Mouse (Mus musculus) 3134 (cell line): Measurements from ENCODE around the gene Bves.
"Not testable (repeated sequence)": the region's sequence is repeated elsewhere in the genome, so short reads cannot be mapped to it uniquely, and the experiment has no call there.

Source experiments
- DNase-seq: peaks from one replicate; pipeline ENCODE4 v3.0.0-alpha.2; 2011; ENCODE audit warnings: low spot score; ENCODE audit not compliant: insufficient read length; ENCODE audit errors: extremely low read depth

Gene Bves

DNA sequence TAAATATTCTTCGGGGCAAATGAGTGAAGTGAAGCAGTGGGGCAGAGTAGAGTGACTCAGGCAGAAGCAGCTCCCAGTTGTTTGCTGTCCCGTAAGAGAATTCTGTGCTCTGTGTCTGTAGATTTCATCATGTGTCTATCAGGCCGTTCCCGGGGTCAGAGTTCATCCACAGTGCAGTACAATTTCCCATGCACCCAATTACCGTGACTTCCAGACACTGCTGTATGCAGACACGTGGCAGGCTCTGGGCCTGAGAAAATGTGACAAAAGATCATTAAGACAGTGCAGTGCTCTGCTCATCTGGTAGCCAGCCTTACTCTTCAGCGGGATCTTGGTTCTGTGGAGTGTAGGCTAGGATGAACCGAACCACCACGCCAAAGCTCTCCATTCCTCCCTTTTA lies 9.6 kb downstream of the Bves start:
- DNase-seq, result no peak

DNA sequence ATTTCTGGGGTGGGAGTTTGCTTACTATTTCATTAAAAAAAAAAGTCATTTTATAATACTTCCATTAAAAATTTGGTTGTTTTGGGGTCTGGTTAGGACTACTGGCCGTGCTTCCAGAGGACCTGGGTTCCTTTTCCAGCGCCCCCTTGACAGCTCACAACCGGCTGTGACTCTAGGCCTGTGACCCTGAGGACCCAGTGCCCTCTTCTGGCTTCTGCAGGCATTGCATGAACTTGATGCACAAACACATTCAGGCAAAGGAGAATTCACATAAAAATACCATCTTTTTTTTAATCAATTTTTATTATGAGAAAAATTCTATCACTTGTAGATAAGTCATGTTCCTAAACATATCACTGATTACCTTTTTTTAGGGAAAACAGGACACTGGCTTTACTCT lies 12.6 kb downstream of the Bves start:
- not testable (repeated sequence) for DNase-seq

DNA sequence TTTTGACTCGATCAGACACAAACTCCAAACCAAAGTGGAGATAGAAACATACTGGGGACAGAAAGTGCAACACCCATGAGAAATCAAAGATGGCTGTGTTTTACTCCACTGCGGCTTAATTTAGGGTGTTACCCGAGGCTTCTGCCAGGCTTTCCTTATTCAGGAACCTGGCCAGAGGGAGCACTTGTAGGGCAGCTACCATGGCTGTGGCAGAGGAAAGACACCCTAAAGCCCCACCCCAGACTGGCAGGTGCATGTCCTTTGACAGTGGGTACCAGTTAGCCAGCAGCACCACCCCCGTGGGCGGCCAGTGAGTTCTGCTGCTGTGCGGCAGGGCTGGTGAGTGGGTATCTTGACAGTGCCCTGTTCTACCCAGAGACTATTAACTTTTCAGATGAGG lies 20.5 kb downstream of the Bves start:
- no peak for DNase-seq

DNA sequence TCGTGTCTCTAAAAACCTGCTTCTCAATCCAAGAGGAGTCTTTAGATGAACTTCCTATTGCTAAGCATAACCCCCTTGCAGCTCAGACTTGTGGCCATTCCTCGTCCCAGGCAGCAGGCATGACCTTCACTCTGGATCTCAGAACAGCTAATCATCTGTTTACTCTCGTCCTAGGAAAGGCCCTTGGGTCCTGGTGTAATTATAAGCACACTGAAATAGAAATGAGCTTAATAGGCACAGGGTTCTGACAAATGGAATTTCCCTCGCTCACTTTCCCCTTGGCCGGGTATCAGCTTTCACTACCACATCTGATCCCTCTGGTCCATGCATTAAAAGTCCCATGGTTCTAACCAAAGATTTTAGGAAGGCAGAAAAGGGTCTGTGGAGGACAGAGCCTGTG lies 27.8 kb downstream of the Bves start:
- DNase-seq, result no peak

DNA sequence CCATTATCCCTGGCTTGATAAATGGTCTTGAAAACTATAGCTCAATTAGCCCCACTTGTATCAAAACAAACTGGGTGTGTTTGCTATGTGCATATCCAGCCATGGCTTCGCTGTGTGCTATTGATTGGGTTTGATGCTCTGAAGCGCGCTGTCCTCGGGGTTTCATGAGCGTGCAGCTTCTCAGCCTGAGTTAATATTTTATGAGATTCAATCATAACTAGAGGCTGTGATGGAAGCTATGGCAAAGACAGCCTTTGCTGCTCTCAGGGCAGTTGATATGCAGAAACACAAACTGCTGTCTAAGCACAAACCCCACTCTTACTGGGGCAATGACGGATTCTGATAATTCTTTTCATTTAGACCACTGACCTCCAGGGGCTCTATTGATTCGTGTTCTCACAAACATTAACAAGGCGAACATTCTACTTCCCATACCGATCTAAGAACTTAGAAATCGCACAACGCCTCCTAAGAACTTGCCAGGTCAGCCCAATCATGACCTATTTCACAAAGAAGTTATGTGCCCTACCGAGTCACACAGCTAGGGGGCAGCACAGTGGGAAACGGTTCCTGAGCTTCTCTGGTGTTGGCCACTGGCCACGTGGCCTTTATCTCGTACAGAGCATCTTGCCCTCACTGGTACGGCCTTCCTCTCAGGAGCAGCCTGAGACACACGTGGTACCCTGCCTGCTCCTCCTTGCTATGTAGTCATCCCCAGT lies 31.6 kb downstream of the Bves start:
- no peak for DNase-seq

DNA sequence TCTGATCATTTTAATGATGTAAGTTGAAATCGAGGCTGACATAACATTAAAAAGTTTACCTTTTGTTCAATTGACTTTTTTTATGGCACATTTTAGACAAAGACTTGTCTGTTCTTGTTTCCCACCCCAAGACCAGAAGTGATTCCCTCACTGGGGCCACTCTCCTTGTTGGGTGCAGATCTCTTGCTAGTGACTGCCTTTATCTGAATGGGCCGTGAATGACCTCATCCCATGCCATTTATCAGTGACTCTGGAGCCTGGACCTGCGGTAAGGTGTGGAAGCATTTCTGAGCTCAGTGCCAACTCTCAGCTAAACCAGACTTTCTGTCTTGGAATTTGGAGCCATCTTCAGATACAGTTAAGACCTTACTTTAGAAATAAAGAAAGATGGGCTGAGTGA lies 34.1 kb downstream of the Bves start:
- no peak for DNase-seq

DNA sequence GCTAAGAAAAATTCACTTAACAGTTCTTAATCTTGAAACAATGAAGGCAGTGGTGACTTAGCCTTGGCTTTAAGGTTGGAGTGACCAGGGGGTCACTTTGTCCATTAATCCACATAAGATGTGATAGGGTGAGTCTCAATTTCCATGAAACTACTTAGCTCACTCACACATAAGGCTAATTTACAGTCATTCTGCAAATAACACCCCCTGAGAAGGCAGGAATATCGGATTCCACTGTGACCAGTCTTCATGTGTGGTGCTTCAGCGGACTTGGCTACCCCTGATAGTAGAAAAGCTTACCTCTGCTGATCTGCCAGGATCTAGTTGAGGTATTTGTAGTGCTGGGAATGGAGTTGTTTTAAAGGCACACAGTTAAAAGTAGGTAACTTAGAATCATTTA lies 35.0 kb downstream of the Bves start:
- DNase-seq, result no peak

DNA sequence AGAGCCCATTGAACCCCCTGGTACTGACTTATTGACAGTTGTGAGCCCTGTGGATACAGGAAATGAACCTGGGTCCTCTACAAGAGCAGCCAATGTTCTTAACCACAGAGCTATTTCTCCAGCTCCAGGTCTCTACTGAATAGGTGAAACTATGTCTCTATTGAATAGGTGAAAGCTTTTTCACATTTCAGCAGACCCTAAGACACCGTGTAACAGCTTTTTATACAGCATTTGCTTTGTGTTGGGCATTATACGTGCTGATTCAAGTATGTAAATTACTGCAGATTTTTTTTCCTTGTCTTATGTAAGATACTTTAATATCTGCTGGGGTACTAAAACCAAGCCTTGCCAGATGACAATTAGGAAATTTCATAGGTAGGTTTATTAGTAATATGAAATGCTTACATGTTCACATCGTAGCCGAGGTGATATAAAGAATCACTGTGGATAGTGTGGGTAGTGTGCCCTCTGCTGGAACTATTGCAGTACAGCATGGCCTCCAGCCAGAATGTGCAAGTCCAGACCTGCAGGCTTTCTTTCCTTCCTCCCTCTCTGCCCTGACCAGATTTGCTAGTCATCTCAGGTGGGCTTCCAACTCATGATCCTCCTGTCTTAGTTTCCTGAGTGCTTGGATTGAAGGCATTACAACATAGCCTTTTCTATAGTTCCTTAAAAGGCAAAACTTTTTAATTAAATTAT lies 37.6 kb downstream of the Bves start:
- no peak for DNase-seq

DNA sequence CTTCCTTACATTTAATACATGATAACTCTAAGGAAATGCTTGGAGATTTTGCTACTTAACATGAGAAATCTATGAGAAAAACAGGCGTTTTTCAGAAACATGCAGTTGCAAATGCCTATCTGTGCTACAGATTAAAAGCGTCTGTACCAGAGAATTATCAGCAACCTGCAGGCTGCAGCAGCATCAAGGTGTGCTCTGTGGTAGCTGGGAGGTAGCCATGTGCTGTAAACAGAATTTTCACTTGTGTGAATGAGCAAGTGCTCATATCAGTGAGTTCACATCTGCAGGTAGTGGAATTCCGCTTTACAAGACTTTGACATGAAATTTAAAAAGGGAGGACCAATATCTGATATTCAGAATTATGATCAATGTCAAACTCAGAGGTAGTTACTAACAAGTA lies 42.7 kb downstream of the Bves start:
- DNase-seq, result no peak

DNA sequence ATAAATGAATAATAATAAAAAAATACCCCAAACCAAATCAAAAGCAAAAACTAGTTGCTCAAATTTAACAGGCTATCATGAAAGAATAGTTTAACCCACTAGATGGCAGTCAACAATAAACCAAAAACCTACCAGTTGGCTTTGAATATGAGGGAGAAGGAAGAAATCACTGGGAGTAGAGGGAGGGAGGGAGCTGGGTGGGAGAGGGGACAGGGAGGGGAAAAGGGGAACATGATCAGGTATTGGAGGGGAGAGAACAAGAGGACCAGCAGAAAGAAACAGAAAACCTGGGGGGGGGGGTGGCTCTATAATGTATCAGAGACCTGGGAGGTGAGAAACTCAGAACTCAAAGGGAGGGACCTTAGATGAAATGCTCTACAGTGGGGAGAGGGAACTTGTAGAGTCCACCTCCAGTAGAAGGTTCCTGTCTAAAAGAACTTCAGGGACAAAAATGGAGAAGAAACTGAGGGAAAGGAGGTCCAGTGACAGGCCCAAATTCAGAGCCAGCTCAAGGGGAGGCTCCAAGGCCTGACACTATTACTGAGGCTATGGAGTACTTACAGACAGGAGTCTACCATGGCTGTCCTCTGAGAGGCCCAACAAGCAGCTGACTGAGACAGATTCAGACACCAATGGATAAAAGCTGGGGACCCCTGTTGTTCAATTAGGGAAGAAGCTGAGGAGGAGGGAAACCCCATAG lies 46.5 kb downstream of the Bves start:
- no peak for DNase-seq

DNA sequence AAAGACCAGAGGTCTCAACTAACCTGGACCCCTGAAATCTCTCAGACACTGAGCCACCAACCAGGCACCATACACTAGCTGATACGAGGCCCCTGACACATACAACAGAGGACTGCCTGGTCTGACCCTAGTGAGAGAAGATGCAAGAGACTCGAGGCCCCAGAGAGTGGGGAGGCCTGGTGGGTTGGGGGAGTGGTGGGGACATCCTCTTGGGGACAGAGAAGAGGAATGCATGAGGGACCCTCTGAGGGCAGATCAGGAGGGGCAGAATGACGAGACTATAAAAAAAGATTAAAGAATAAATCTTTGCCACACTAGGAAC lies 47.0 kb downstream of the Bves start:
- DNase-seq, result no peak

DNA sequence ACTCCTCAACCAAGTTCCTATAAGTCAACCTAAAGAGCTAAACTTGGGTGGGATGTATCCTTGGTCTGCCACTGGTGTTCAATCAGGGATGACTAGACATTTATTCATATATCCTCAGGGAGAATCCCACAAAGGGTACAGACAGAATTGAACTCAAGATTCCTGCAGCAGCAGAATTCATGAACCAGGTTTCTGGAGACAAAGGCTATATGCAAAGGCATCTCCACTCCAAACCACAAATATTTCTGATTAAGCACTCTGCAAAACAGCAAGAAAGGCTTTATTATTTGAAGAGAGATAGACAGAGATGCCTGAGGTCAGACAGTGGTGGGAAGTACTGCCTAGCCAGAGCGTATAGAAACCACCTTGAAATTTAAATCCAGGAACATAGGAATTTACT lies 62.6 kb downstream of the Bves start:
- DNase-seq, result no peak

DNA sequence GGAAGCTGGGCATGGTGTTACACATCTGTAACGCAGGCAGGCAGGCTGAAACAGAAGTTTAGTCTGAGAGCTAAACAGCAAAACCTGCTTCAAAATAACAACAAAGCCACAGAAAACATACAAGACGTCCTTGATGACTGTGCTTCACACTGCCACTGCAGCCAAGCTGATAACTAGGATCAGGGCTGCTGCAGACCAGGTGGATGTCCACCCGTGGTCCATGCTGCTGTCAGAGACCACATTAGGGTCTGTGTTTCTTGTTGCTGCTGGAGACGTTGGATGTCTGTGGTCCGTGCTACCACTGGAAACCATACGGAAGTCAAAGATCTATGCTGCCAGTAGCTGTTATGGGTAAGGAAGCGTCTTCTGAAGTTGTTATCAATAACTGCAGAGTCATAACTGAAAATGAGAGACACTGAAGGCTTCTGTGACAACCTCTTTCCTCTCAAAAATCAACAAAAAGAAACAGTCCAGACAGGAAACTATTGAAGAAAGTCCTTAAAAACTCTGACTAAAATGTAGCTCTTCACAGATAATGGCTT lies 64.2 kb downstream of the Bves start:
- no peak for DNase-seq

DNA sequence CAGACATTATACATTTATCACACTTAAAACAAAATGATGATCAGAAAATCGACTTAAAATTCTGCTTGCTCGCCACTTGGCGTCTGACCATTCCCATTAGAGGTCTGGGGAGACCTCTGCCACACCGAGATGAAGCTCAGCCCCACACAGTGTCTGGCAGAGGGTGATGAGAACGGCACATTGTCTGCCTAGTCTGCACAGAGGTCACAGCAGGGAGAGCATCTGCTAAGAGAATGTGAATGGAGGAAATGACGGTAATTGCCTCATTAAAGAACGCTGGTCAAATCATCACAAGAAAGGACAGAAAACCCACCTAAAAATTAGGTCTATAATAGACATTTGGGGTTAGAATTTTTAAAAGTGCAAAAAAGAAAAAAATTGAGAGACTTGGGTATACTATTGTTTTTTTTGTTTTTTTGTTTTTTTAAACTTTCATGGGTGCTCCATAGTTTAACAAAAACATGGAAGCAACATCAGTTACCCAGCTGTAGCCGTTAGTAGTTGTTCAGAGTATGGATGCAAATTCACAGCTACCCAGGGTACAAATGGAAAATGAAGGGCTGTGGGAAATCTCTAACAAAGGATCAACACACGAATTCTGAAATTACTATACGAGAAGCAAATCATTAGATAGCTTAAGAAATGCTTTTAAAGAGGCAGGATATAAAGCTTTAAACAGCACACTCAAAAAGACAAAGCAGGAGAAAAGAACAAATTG lies 75.2 kb downstream of the Bves start:
- DNase-seq, result no peak

DNA sequence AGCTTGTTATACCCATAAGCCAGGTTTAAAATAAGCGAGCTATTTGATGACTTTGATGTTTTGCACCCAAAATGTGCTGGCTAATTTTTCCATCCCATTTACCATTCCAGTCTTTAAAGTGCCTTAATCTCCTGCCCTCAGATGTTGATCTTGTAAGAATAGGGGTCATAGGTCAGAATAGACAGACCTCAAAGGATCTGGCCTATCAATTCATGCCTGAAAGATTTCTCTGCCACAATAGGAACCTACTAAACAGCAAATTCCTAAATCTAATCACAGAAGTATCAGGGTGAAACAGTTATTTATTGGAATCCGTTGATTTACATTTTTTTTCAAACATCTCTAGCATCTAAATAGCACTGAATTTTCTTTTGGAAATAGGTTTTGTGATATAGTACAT lies 76.2 kb downstream of the Bves start:
- no peak for DNase-seq

DNA sequence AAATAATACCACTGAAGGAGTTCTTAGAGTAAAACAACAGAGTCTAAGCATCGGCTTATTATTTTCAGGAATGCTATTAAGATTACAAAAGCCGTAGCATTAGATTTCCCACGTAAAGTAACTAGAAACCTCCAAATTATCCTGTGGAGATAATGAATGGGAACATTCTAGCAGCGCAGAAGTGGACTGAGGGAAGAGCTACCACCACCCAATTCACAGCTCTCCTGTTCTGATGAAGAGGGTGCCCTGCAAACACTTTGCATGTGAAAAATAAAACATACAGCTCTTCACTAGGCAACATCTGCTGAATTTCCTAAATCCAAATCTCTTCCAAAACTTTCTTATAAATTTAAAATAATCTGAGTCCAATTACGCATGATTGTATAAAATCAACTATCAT lies 76.6 kb downstream of the Bves start:
- DNase-seq, result no peak
